ENCODE assay signal across 9 mouse cellular contexts in genomic region chr5:112371933-112372332, GRCm38 (mm10). TPM values are rescaled to one million over a fixed set of nuclear protein-coding genes. Genes with fewer than 3 reads are reported as not detected.
A peak's percentile ranks its signal among the peaks of the same experiment; 100 is the strongest.
DNase-seq lines count a peak whose midpoint lies in the region; ATAC-seq lines count a peak whose summit lies in the region.
"Had no signal": no experiment of that assay in that cellular context is flagged by ENCODE, and none has a peak within 500 bp of the region (broad histone marks: within the 10 kb centered on the region; RNA-seq: fewer than 3 reads in every experiment).

No protein-coding gene starts in this region.

- peak; percentile 70 to 78 for DNase-seq in cerebellum, postnatal 25 days
- peak; percentile 70 to 85 for DNase-seq in left cerebral cortex, postnatal 10 days (ENCODE audit: extremely low spot score in 1 of 2, low spot score in 2 of 2)
- peak; percentile 71 to 78 for DNase-seq in right cerebral cortex, adult 2 months (ENCODE audit: low spot score in 2 of 2)
- no peak for DNase-seq in spleen, postnatal 14 days (ENCODE audit: low spot score in 2 of 2)
- DNase-seq in spleen, postnatal 10 days (ENCODE audit: low spot score in 2 of 2), result no peak
- no peak for DNase-seq in urinary bladder, adult 18-20 months (ENCODE audit: low spot score in 2 of 2)
- DNase-seq: heart, postnatal 4 days; liver, embryonic 13.5 days had no signal

- ATAC-seq in frontal cortex, adult (ENCODE audit: low TSS enrichment), result peak; percentile 78

- intact Hi-C loops in left cerebral cortex, postnatal 10 days (cut with DNase I), result no loop called here

RNA-seq across cellular contexts. Expression of gene Gm6583, which starts 16.1 kb away (rescaled TPM):
- under 1 TPM in 1 of 2 experiments, not detected in 1; 0.15 TPM for total RNA-seq in left cerebral cortex, postnatal 10 days (2021)

RNA-seq across cellular contexts. Expression of gene Asphd2, which starts 22.7 kb away (rescaled TPM):
- 100 to 1,000 TPM; 154 to 161 TPM for total RNA-seq in left cerebral cortex, postnatal 10 days (2021)

RNA-seq across cellular contexts. Expression of gene Hps4, which starts 29.1 kb away (rescaled TPM):
- total RNA-seq in left cerebral cortex, postnatal 10 days (2021), result 10 to 100 TPM; 18.8 to 29.2 TPM

RNA-seq across cellular contexts. Expression of gene Srrd, which starts 29.1 kb away (rescaled TPM):
- 10 to 100 TPM; 27.9 to 30.0 TPM for total RNA-seq in left cerebral cortex, postnatal 10 days (2021)

RNA-seq across cellular contexts. Expression of gene Tfip11, which starts 45.8 kb away (rescaled TPM):
- total RNA-seq in left cerebral cortex, postnatal 10 days (2021), result 10 to 100 TPM; 33.0 to 34.9 TPM

Comparison
In these comparisons a context has a peak if more than half of its experiments do, and no peak if none do; other contexts are left out.
1. DNase-seq: peak in cerebellum, postnatal 25 days (2 of 2), left cerebral cortex, postnatal 10 days (2 of 2) and right cerebral cortex, adult 2 months (2 of 2); none in spleen, postnatal 14 days (0 of 2), spleen, postnatal 10 days (0 of 2) and urinary bladder, adult 18-20 months (0 of 2).